Mouse (Mus musculus) urinary bladder, postnatal 25 days (tissue): ENCODE results near the gene Stoml1.

Experiments used
- DNase-seq: peaks from one replicate; pipeline ENCODE4 v3.0.0; 2022; ENCODE audit warnings: low spot score

Gene Stoml1

GRCm38 (mm10) chr9:58253033-58253804 is at the start of gene Stoml1:
Gene Stoml1 (plus strand): TSS chr9:58253164.
- DNase-seq = peak; percentile 91

GRCm38 (mm10) chr9:58203516-58204447 is 49.2 kb upstream of the Stoml1 start, which contains the start of the genes Islr and Islr2:
Gene Islr (minus strand): TSS chr9:58204306.
Gene Islr2 (minus strand): TSS chr9:58204319.
- DNase-seq = peak; percentile 49

GRCm38 (mm10) chr9:58204448-58205000 is 48.4 kb upstream of the Stoml1 start:
- DNase-seq = peak; percentile 94

GRCm38 (mm10) chr9:58206013-58206412 is 47.0 kb upstream of the Stoml1 start:
- DNase-seq = no peak

GRCm38 (mm10) chr9:58209462-58210303 is 43.3 kb upstream of the Stoml1 start:
- no peak for DNase-seq

GRCm38 (mm10) chr9:58210304-58210627 is 42.7 kb upstream of the Stoml1 start:
- DNase-seq = no peak

- no peak for DNase-seq
Observed at GRCm38 (mm10) chr9:58213377-58213776, 39.6 kb upstream of the Stoml1 start.

GRCm38 (mm10) chr9:58213865-58214264 is 39.1 kb upstream of the Stoml1 start:
- DNase-seq = no peak

GRCm38 (mm10) chr9:58214519-58215180 is 38.3 kb upstream of the Stoml1 start:
- DNase-seq = no peak

GRCm38 (mm10) chr9:58216402-58216801 is 36.6 kb upstream of the Stoml1 start:
- DNase-seq = no peak

- DNase-seq = no peak
Observed at GRCm38 (mm10) chr9:58218539-58218938, 34.4 kb upstream of the Stoml1 start.

- peak; percentile 43 for DNase-seq
Observed at GRCm38 (mm10) chr9:58220218-58220903, 32.6 kb upstream of the Stoml1 start.

- DNase-seq = no peak
Observed at GRCm38 (mm10) chr9:58224356-58224755, 28.6 kb upstream of the Stoml1 start.

GRCm38 (mm10) chr9:58225915-58226913 is 26.8 kb upstream of the Stoml1 start:
- DNase-seq = peak; percentile 57

GRCm38 (mm10) chr9:58228777-58229466 is 24.0 kb upstream of the Stoml1 start:
- DNase-seq = no peak

GRCm38 (mm10) chr9:58231746-58232145 is 21.2 kb upstream of the Stoml1 start:
- no peak for DNase-seq

GRCm38 (mm10) chr9:58232374-58232773 is 20.6 kb upstream of the Stoml1 start:
- no peak for DNase-seq

- DNase-seq = no peak
Observed at GRCm38 (mm10) chr9:58234502-58235015, 18.4 kb upstream of the Stoml1 start.
